Mouse (Mus musculus) common myeloid progenitor, adult 5-6 weeks (primary cell): ENCODE data around the gene Drd3. TPM values are rescaled to one million over a fixed set of nuclear protein-coding genes. Genes with fewer than 3 reads are reported as not detected.
A peak's percentile ranks its signal among the peaks of the same experiment; 100 is the strongest.

Experiments
- ATAC-seq: replicated peaks from 2 replicates; pipeline ENCODE4 v1.8.0; 2016; ENCODE audit warnings: low read depth, mild to moderate bottlenecking, moderate TSS enrichment, inconsistent platforms; ENCODE audit not compliant: poor library complexity, severe bottlenecking
- total RNA-seq: library from RNA; stranded (forward); fragments of 200-1000, 187-1606 nt; gene quantifications from 2 replicates; pipeline ENCODE4 v1.2.3, GENCODE M21; 2017

Drd3 gene
- total RNA-seq, result not detected in 2 replicates

- no peak for ATAC-seq
Observed at GRCm38 (mm10) chr16:43753751-43754150, at the start of gene Drd3. Gene Drd3, plus strand, starts transcription at chr16:43754026.

- ATAC-seq, result no peak
Observed at GRCm38 (mm10) chr16:43708335-43709061, 45.3 kb upstream of the Drd3 start.

- no peak for ATAC-seq
Observed at GRCm38 (mm10) chr16:43709062-43709413, 44.8 kb upstream of the Drd3 start.

GRCm38 (mm10) chr16:43709432-43710133 lies 44.2 kb upstream of the Drd3 start:
- peak; percentile 86 for ATAC-seq

DNA sequence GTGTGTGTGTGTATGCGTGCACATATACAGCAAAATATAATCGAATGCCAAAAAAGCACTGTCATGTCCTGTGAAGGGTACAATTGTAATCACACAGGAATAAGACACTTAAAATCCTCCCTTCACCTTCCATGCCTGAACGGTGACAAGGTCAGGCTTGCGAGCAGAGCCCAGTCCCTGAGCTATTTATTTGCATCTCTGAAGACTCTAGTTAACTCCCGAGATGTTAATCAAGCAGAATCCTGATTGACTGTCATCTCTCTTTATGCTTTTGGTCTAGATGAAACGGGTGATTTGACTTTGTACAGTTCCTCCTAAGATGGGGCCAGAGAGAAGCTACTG lies 43.7 kb upstream of the Drd3 start:
- no peak; the same call in 1 of the 2 replicates for ATAC-seq

GRCm38 (mm10) chr16:43710651-43711050 lies 43.2 kb upstream of the Drd3 start:
- ATAC-seq, result no peak

DNA sequence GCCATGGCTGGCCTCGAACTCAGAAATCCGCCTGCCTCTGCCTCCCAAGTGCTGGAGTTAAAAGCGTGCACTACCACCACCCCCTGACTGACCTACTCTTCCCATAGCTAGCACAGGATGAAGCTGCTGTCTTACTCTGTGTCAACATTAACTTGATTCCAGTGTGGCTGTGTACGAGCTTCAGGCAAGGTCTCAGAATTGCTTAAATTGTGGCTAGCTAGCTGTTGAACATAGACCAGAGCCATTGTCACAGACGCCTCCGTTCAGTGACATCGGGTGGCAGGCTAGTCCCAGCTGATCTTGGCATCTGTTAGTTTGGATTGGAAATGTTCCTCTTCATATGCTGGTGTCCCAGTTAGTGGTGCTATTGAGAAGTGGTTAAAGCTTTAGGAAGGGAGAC lies 42.5 kb upstream of the Drd3 start:
- no peak for ATAC-seq

DNA sequence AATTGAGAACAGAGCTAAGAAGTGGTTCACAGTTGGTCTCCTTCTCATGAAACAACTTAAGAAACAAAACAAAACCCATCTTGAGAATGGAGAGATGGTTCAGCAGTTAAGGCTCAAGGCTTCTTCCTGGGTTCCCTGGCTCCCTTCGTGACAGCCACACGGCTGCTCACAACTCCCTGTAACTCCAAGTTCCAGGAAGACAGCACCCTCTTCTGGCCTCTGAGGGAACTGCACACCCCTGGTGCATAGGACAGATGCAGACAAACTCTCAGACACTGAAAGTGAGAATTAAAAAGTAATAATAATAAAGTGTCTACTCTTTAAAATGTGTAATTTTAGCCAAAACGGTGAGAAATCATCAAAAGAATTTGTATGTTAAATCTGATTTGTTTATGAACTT lies 29.4 kb upstream of the Drd3 start:
- no peak for ATAC-seq

- ATAC-seq, result no peak
Observed at GRCm38 (mm10) chr16:43729506-43730221, 24.2 kb upstream of the Drd3 start.

DNA sequence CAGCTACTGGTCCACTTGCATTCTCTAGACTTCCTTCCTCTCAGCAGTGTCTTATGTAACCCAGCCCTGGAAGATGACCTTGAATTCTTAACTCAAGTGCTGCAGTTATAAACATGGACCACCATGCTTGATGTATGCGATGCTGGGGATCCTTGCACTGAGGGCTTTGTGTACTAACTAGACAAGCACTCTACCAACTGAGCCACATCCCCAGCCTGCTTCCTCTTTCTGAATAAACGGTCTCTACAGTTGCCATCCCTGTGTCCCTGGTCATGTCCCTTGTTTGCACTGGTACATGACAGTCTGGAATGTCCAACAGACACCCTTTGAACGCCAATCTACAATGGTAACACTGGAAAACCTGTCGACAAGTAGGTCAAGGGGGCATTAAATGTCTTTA lies 23.5 kb upstream of the Drd3 start:
- ATAC-seq, result no peak

DNA sequence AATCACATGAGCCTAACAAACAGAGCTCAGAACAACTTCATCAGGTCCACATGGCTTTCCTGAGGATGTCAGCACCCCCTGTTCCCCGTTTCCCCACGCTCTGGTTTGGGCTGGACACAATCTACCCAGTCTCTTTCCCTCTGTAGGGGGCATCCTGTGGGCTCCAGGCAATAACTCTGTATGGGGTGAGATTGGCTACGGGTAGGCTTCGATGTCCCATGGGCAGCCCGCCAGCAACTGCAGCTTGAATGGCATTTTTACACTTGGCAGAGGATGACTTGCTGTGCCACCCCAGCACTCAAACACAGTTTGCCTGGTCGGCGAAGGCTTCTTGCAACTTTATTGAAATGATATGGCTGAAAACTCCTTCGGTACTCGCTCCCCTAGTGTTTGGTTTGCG lies 21.3 kb upstream of the Drd3 start:
- ATAC-seq, result no peak

GRCm38 (mm10) chr16:43732900-43733299 lies 20.9 kb upstream of the Drd3 start:
- no peak for ATAC-seq

DNA sequence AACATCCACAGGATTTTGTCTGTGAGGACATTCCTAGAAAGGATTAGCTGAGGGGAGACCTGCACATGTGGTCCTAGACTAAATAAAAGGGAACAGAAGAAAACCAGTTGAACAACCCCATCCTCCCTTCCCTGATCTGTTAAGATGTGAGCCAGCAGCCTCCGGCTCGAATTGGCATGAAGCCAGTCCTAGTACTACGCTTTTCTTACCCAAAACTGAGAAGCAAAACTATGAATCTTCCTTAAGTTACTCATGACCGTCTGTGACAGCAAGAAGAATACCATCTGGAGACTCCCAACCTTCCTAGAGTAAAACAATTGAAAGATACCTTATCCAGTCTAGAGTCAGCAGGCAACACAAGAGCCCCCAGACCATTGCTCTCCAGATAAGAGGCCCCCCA lies 15.9 kb upstream of the Drd3 start:
- no peak for ATAC-seq

DNA sequence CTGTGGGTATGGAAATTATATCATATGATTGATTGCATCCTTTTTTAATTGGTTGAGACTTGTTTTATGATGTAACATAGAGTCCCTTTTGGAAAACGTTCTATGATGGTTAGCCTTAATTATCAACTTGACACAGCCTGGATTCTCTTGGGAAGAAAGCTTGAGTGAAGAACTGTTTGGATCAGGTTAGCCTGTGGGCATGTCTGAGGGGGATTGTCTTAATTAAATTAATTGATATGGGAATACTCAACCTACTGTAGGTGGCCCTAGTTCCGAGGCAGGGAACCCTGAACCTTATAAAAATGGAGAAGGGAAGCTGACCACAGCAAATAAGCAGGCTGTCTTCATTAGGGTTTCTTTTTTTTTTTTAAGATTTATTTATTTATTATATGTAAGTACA lies 12.9 kb upstream of the Drd3 start:
- no peak for ATAC-seq

DNA sequence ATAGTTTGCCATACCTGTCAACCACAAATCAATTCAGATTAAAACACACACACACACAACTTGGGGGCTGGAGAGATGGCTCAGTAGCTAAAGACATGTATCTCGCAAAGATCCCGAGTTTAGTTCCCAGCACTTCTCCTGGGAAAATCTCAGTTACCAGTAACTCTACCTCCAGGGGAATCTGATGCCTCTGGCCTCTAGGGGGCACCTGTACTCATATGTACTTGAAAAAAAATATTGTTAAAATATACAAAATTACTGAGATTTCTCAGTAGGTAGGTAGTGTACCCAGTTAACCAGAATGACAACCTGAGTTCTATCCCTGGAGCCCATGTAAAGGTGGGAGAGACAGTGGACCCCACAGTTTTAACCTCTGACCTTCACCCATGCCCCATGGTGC lies 5.4 kb upstream of the Drd3 start:
- ATAC-seq, result no peak

- no peak for ATAC-seq
Observed at GRCm38 (mm10) chr16:43752900-43753299, 926 bp upstream of the Drd3 start.

DNA sequence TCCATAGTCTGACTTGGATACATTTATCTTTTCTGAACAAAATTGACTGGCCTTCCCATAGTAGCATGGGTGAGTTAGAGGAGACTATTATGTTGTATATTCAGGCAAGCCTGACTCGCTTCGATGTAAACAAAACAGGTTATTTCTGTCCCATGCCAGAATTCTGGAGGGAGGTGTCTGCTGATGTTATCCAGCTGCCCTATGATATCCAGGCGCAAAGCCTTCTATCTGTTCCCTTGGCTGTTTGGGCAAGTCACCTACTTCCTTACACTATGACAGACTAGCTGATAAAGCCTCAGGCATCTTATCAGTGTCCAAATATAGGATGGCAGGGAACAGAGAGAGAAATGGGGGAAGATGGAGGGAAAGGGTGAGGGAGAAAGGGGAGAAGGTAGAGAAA lies 18.5 kb downstream of the Drd3 start:
- ATAC-seq, result no peak

DNA sequence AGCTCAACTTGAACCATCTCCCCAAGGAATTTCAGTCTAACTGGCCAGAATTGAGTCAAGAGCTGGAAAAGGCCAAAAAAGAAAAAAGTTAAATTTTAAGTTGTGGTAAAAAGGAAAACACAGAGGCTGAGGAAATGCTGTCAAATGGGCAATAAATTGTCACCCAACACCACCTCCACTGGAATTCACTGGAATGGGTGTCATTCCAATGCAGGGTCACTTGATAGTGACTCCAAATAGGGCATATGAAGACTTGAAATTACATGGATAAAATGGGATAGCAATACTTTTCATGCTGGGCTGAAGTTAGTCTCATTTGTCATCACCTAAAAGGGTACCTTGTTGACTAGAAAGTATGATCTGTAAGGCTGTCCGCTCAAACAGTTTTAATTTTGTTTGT lies 18.9 kb downstream of the Drd3 start:
- ATAC-seq, result no peak

GRCm38 (mm10) chr16:43773506-43773905 lies 19.7 kb downstream of the Drd3 start:
- no peak for ATAC-seq

GRCm38 (mm10) chr16:43776886-43777285 lies 23.1 kb downstream of the Drd3 start:
- no peak for ATAC-seq

DNA sequence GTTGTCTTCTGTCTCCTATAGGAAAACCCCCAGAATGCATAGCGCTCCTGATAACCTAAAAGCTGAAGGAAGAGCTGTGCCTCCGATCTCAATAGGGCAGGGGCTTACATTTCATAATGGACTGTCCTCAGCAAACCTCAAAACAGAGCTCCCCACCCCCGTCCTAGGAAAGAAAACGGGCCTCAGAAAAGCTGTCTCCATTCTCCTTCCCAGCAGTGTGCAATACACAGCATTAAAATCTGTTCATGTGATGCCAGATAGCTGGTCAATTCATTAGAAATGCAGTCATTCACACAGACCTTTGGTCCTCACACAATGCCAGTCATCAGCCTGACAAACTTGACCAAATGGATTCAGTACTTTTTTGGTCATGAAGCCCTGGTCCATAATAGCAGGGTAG lies 45.7 kb downstream of the Drd3 start:
- ATAC-seq, result no peak
